Mouse (Mus musculus): ENCODE measurements around the gene Gm11564.

GRCm38 (mm10) chr11:99780604-99781003, 34.9 kb downstream of the Gm11564 start, which contains the start of gene Krtap4-8:
- no peak for TF ChIP-seq POLR2A (IDR thresholded peaks at IDR 0.05; ENCODE audit: insufficient read depth, low read depth, low read length)
- no peak for TF ChIP-seq CTCF (IDR thresholded peaks at IDR 0.05)
- no peak for TF ChIP-seq EP300 (IDR thresholded peaks at IDR 0.05; ENCODE audit: insufficient read depth, low read depth, low read length)

All from heart, adult 2 months (tissue).